Mouse (Mus musculus): ENCODE measurements around the gene Helz.

Gene Helz

GRCm38 (mm10) chr11:107617976-107618375 is 70.2 kb downstream of the Helz start:
- peak; percentile 43 for DNase-seq (ENCODE audit: low read depth, low spot score)

DNA sequence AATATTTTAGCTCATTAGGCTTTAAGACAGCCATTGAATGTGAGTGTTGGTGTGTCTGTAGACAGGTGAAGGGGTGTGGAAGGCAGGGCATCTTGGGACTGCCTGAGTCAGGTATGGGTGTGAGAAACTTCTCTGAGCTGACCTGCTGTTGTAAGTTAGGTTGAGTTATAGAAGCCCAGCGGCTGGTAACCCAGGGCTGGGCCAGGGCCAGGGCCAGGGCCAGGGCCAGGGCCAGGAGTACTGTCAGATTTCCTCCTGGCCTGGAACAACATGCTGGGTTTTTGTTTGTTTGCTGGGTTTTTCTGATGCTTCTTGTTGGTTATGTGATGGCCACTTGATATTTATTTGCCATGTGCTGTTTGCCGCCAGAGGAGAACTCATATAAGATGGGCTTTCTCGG is 76.9 kb downstream of the Helz start:
- no peak for DNase-seq (ENCODE audit: low read depth, low spot score)

DNA sequence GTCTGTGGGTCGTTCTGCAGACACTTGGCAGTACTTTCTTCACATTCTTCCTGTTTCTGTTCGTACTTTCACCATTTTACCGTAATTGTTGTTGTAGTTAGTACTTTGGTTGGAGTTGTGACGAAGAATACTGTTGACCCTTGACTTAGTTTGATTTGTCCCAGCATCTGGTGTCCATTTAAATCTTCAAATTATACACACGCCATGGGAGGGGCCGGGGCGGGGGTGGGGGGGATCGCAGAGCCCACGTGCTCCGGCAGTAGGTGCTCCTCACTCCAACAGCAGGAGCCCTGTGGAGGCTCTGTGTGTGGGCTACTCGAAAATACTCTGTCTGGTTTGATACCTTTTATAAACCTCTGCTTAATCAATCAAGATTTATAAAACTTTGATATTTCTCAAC is 78.0 kb downstream of the Helz start:
- DNase-seq (ENCODE audit: low read depth, low spot score), result no peak

DNA sequence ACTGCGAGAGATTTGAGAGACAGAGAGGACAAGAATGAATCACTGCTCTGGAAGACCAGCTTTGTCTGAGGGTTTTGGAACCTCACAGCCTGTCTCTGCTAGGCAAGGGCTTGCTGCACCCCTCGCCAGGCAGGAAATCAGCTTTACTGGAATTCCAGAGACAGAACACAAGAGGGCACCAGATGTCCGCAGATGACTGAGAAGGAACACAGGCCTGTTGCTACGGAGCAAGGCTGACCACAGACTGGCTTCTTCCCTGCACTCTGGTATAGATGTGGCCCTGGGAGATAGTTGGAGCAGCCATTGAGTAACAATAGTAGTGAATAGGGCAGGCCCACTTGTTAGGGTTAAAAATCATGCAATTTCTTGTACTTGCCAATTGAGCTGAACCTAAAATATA is 81.8 kb downstream of the Helz start:
- DNase-seq (ENCODE audit: low read depth, low spot score), result peak; percentile 69

DNA sequence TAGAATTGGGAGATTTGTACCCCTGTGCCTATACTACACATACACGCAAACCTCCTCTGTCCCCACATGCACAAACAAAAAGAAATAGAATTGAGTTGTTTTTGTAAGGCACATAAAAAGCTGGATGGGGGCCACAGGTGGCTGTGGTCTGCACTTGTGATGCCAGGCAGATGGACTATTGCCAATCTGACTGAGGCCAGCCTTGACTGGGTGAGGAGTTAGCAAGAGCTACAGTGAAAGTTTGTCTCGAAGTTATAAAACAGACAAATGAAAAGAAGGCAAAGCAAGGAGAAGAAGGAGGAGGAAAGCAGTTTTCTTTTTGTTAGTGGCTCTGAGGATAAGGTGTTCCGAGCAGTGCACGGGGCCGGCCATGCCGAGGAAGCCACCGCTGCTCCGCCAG is 82.2 kb downstream of the Helz start:
- no peak for DNase-seq (ENCODE audit: low read depth, low spot score)

DNA sequence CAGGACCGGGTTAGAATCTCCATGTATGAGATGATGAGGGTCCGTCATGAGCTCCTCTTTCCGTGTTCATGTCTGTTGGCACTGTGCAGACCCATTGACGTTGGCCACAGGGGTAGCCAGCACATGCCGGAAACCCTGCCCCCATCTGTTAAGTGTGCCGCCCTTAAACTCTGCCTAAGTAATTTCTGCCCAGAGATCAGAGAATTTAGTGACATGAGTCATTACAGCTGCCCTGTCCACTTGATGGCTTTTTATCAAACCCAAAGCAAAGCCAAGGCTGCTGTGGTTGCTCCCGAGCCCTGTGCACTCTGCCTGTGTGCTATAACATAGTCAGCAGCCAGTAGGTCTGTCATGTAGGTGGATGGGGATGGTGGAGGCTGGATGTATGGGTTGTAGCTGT is 83.4 kb downstream of the Helz start:
- DNase-seq (ENCODE audit: low read depth, low spot score), result no peak

- DNase-seq (ENCODE audit: low read depth, low spot score), result no peak
These were observed 85.9 kb downstream of the Helz start for GRCm38 (mm10) chr11:107633563-107634146.

GRCm38 (mm10) chr11:107638137-107638536 is 90.4 kb downstream of the Helz start:
- no peak for DNase-seq (ENCODE audit: low read depth, low spot score)

GRCm38 (mm10) chr11:107639657-107640056 is 91.9 kb downstream of the Helz start:
- DNase-seq (ENCODE audit: low read depth, low spot score), result no peak

GRCm38 (mm10) chr11:107644461-107644860 is 96.7 kb downstream of the Helz start:
- DNase-seq (ENCODE audit: low read depth, low spot score), result no peak

DNA sequence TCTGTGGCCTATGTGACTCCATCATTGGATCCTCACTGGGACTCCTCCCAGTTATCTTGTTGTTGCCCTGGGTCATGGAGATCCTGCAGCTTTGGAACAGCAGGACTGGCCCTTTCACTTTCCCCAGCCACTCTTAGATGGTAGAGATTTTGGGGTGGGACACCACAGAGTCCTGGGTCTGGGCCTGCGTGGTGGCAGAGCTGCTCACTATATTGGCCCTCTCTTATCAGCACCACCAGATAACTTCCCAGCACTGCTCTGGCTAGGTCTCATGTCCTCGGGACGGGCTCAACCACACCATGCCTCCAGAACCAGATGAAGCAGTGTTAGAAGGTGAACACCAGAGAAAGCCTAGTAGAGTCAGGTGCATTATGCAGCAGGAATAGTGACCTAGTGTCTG is 99.6 kb downstream of the Helz start:
- no peak for DNase-seq (ENCODE audit: low read depth, low spot score)

- DNase-seq (ENCODE audit: low read depth, low spot score), result no peak
These were observed 100.9 kb downstream of the Helz start for GRCm38 (mm10) chr11:107648668-107649067.

DNA sequence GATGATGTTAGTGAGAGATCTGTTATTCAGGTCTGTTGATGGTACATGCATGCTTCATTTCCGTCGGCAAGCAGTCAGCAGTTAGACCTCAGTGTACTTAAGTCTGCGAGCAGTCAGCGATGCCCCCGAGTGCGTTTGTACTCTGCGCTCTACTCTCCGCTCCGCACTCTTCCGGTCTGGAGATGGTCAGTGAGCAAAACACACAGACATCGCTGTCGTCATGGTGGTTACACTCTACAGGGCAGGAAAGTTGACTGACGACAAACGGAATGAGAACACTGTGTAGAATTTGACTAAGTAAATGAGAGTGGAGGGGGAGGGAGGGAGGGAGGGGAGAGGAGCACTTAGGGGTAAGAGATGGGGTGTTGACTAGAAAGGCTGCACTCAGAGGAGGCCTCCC is 101.7 kb downstream of the Helz start:
- no peak for DNase-seq (ENCODE audit: low read depth, low spot score)

DNA sequence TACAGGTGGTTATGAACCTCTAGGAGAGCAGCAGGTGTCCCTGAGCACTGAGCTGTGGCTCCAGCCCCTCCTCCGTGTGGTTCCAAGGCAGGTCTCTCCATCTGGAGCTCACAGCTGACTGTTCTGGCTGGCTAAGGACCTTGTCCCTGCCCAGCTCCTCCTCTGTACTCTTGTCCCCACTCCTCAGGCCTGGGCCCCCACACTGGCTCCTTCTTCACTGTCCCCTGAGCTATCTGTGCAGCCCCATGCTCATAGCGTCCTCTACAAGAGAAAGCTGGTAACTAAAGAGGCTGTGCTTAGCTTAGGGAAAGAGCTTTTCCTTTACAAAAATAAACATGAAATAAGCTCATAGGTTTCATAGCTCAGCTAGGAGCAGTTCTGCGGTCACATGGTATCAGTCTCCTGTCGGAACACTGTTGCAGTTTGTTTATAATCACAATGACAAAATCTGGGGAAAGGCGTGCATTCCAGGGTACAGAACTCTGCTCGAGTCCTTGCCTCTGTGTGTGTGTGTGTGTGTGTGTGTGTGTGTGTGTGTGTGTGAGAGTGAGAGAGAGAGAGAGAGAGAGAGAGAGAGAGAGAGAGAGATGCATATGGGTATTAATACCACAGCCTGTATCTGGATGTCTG is 102.8 kb downstream of the Helz start:
- no peak for DNase-seq (ENCODE audit: low read depth, low spot score)

DNA sequence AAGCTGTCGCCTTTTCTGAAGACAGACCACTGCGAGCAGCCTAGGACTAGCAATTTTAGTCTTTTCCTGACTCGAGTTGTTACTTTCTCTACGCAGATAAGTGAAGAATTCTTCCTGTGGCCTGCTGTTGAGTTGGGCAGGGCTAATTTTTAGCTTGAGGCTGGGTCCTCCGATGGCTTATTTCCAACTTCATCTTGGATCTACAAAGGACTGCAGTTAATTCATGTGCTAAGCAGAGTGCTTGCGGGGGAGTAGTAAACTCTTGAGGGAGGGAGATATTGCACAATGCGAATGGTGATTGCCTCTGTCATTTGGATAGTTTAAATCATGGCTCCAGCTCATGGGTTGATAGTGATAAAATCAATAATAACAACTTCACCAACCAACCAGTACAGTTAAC is 103.7 kb downstream of the Helz start:
- DNase-seq (ENCODE audit: low read depth, low spot score), result no peak

DNA sequence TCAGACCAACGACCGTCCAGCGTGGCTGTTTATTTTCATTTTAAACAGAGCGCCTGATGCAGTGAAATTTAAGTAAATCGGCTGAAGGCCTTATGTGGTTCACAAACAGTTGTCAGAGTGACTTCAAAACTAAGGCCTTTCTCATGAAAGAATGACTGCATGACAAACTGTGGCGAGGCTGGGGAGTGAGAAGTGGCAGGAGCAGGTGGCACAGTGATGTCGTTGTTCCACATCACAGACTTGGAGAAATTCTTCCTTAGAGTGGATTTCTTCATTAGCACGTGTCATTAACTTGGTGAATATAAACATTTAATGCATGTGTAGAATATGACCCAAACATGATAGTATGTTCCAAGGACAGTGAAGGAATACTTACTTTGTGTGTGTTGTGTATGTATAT is 104.4 kb downstream of the Helz start:
- DNase-seq (ENCODE audit: low read depth, low spot score), result no peak

DNA sequence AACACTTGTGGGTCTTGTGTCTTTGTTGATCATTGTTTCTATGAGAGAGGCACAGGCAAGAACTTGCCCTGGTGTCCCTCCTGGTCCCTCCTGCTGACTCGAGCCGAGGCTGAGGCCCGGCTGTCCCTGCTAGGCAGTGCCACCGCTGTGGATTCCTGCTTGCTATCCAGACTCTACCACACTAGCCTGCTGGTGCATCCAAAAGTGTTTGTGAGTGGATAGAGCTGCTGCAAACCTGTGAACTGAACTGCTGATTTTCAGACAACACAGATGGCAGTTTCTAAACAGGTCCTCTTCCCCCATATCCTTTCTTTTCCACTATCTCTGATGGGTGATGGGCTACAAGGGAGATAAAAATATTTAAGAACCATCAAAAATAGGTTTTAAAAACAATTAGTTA is 107.8 kb downstream of the Helz start:
- no peak for DNase-seq (ENCODE audit: low read depth, low spot score)

DNA sequence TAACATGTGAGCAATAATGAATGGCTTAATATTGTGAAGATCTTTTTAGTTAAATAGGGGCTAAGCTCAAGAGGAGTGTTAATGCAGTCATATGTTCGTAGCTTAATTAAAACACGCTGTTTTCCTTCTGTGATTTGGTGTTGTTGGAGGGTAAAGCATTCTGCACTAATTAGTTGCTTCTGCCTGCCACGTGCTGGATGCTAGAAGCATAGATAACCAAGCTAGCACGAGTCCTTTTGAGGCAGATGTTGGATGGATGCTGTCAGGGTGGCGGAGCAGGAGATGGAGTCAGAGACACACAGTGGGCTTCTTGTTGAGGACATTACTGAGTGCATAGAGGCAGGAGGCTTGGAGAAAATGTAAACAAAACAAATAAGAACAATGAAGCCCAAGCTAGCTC is 109.4 kb downstream of the Helz start:
- DNase-seq (ENCODE audit: low read depth, low spot score), result no peak

DNA sequence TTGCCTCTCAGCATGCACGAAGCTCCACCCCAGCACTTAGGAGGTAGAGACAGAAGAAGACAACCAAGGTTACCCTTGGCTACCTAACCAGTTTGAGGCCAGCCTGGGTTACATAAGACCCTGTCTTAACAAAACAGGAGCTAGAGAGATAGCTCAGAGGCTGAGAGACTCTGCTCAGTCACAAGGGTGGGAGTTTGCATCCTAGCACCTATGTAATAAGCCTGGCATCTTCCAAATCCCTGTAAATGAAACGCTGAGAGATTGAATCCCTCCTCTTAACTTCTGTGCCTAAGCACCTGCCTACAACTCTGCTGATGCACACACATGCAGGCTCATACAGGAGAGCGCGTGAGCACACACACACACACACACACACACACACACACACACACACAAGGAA is 112.7 kb downstream of the Helz start:
- no peak for DNase-seq (ENCODE audit: low read depth, low spot score)

- no peak for DNase-seq (ENCODE audit: low read depth, low spot score)
These were observed 114.9 kb downstream of the Helz start for GRCm38 (mm10) chr11:107662666-107663065.

DNA sequence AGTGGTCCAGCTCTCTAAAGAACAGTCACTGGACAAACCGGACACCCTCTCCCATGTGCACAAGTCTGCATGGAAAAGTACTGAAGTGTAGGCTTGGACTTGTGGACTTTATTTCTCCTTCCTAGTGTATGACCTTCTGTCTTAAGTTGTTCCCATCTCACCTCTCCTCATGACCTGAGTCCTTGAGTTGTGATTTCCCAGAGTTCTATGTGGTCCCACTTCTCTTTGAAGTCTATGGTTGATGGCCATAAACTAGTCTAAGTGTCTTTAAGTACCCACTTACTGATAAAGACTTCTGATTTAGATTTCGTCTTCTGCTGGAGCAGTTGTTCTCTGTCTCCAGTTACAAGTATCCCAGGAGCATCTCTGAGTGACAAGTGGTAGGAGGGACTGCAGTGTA is 119.8 kb downstream of the Helz start:
- DNase-seq (ENCODE audit: low read depth, low spot score), result no peak

DNA sequence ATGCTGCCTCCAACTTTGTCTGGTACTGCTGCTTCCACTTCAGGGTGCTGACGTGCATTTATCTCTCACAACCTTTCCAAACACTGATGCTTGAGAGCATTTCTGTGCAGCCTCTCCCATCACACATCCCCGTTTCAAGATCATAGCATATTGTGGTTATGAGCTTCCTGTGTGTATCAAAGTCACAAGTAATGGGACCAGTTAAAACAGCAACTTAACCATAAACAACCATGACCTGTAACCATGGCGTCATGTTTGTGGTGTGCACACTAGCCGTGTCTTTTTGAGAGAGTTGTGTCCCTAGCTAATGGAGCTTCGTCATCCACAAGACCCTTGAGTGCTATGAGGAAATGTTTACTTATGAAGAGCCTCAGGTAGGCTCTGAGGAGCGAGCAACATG is 120.5 kb downstream of the Helz start:
- no peak for DNase-seq (ENCODE audit: low read depth, low spot score)

GRCm38 (mm10) chr11:107668977-107669376 is 121.2 kb downstream of the Helz start:
- DNase-seq (ENCODE audit: low read depth, low spot score), result no peak

GRCm38 (mm10) chr11:107674006-107674405 is 126.3 kb downstream of the Helz start:
- DNase-seq (ENCODE audit: low read depth, low spot score), result no peak

All from R1 (cell line).